Mouse (Mus musculus) spleen, adult 2 months (tissue): ENCODE measurements around the gene Srgap1.

Experiments used
- CTCF ChIP-seq: fragments of 200-500 bp; IDR thresholded peaks from 2 replicates; pipeline ENCODE4 v1.5.1; 2011; ENCODE audit warnings: mild to moderate bottlenecking, inconsistent platforms; ENCODE audit not compliant: insufficient read depth, insufficient read length, insufficient replicate concordance; ENCODE audit errors: extremely low read depth
- POLR2A ChIP-seq: fragments of 200-500 bp; IDR thresholded peaks from 2 replicates; pipeline ENCODE4 v1.6.1; 2011; ENCODE audit warnings: low read depth, low read length, inconsistent platforms

DNA sequence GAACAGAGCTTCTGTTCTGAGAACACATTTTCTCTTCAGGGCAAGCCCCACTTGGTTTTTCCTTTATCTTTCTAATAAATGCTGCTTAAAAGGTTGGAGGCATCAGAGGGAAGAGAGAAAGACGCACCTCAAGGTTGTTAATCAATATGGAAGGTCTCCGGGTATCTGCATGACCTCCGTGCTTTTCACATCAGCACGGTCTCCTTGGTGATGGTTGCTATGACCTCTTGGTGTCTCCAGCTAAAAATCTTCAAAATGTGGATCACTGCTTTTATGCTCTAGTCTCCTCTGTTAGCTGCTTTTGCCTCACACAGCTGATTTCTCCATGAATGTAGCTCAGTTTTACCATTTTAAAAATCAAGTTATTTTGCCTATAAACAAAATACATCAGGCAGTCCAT, 50.6 kb downstream of the Srgap1 start:
- TF ChIP-seq POLR2A (no peak), CTCF (no peak)
